Mouse (Mus musculus) lung, adult 2 months (tissue): ENCODE results near the gene Il1rapl1. TPM values are rescaled to one million over a fixed set of nuclear protein-coding genes. Genes with fewer than 3 reads are reported as not detected.

Experiments used
- DNase-seq: peaks from one replicate; pipeline ENCODE4 v3.0.0; 2022
- H3K4me1 ChIP-seq: fragments of 200-500 bp; 2 replicates; pipeline ENCODE4 v1.6.1; 2011; ENCODE audit warnings: low read length; ENCODE audit not compliant: control insufficient read depth, insufficient read depth
- H3K4me3 ChIP-seq: fragments of 200-500 bp; replicated peaks from 2 replicates; pipeline ENCODE3; 2011; ENCODE audit warnings: low read depth, mild to moderate bottlenecking, control low read depth, low read length; ENCODE audit errors: extremely low read depth
- CTCF ChIP-seq: fragments of 200-500 bp; IDR thresholded peaks from 2 replicates; pipeline ENCODE4 v1.5.1; 2011; ENCODE audit warnings: mild to moderate bottlenecking, low read length, control low read depth; ENCODE audit not compliant: insufficient read depth
- POLR2A ChIP-seq: fragments of 200-500 bp; IDR thresholded peaks from 2 replicates; pipeline ENCODE4 v1.6.1; 2011; ENCODE audit warnings: low read depth, mild to moderate bottlenecking, control low read depth, low read length, borderline replicate concordance; ENCODE audit errors: extremely low read depth
- WGBS: fragments of 180-500 bp; shearing (Covaris S2); methylation state at CpG from one replicate; pipeline ENCODE4 v1.1.7; 2018; 5-methylcytosine and 5-hydroxymethylcytosine counted together
- polyA plus RNA-seq: library from polyadenylated mRNA; depleted of rRNA; stranded (reverse); fragments of >200 nt; gene quantifications from 2 replicates; pipeline ENCODE4 v1.2.3, GENCODE M21; 2012

The Il1rapl1 gene
- polyA plus RNA-seq, 1 experiment: not detected

- 83% methylated on average over 1 of the region's 1 CpGs for WGBS
- no peak for DNase-seq
- TF ChIP-seq POLR2A (no peak), CTCF (no peak)
- H3K4me3 ChIP-seq: no peak overlapping the region
- no peaks in the 10 kb centered on the region for H3K4me1 ChIP-seq
These were observed 1160.8 kb downstream of the Il1rapl1 start for GRCm38 (mm10) chrX:86954614-86955013.

- 49% methylated on average over 2 of the region's 2 CpGs for WGBS
- H3K4me3 ChIP-seq: no peak overlapping the region
- TF ChIP-seq CTCF (no peak), POLR2A (no peak)
- DNase-seq: no peak
- no peaks in the 10 kb centered on the region for H3K4me1 ChIP-seq
These were observed 1164.5 kb downstream of the Il1rapl1 start for GRCm38 (mm10) chrX:86950940-86951339.

- H3K4me1 ChIP-seq: no peaks in the 10 kb centered on the region
- DNase-seq: no peak
- TF ChIP-seq CTCF (no peak), POLR2A (no peak)
- no peak overlapping the region for H3K4me3 ChIP-seq
These were observed 1166.3 kb downstream of the Il1rapl1 start for GRCm38 (mm10) chrX:86949112-86949511.

- no peak for TF ChIP-seq POLR2A
- TF ChIP-seq CTCF: no peak
- Histone ChIP-seq H3K4me1 (no peaks in the 10 kb centered on the region), H3K4me3 (no peak overlapping the region)
- DNase-seq: no peak
- 79% methylated on average over 2 of the region's 2 CpGs for WGBS
These were observed 1260.6 kb downstream of the Il1rapl1 start for GRCm38 (mm10) chrX:86854835-86855234.

DNA sequence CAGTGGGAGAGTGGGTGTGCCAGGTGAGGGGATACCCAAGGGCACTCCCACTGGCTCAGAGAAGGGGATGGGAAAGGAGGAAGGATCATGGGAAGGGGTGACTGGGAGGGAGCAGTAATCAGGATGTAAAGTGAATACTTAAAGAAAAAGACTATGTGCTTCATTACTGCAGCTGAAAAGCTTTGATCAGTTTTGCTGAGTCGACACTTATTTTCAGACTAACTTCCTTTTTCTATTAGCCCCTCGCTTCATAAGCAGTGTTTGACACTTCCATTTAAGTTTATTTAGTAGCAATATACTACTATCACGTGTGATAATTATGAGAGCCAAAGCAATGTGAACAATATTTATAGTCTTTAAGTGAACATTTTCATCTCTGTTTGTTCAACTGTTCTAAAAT, 1307.2 kb downstream of the Il1rapl1 start:
- Histone ChIP-seq H3K4me1 (no peaks in the 10 kb centered on the region), H3K4me3 (no peak overlapping the region)
- no peak for DNase-seq
- no peak for TF ChIP-seq POLR2A
- WGBS: 68% methylated on average over 3 of the region's 3 CpGs

GRCm38 (mm10) chrX:86802725-86803124, 1312.7 kb downstream of the Il1rapl1 start:
- Histone ChIP-seq H3K4me1 (no peaks in the 10 kb centered on the region), H3K4me3 (no peak overlapping the region)
- WGBS: 62% methylated on average over 2 of the region's 2 CpGs
- TF ChIP-seq POLR2A (no peak), CTCF (no peak)
- no peak for DNase-seq

- 48% methylated on average over 3 of the region's 3 CpGs for WGBS
- DNase-seq: no peak
- Histone ChIP-seq H3K4me3 (no peak overlapping the region), H3K4me1 (no peaks in the 10 kb centered on the region)
- TF ChIP-seq CTCF (no peak), POLR2A (no peak)
These were observed 1386.6 kb downstream of the Il1rapl1 start for GRCm38 (mm10) chrX:86728803-86729202.
